Mouse (Mus musculus): ENCODE measurements around the gene Cip2a. TPM values are rescaled to one million over a fixed set of nuclear protein-coding genes. Genes with fewer than 3 reads are reported as not detected.

Gene Cip2a
- 0.14 and 0.19 TPM in 2 replicates for polyA plus RNA-seq (2012; rRNA removed)

DNA sequence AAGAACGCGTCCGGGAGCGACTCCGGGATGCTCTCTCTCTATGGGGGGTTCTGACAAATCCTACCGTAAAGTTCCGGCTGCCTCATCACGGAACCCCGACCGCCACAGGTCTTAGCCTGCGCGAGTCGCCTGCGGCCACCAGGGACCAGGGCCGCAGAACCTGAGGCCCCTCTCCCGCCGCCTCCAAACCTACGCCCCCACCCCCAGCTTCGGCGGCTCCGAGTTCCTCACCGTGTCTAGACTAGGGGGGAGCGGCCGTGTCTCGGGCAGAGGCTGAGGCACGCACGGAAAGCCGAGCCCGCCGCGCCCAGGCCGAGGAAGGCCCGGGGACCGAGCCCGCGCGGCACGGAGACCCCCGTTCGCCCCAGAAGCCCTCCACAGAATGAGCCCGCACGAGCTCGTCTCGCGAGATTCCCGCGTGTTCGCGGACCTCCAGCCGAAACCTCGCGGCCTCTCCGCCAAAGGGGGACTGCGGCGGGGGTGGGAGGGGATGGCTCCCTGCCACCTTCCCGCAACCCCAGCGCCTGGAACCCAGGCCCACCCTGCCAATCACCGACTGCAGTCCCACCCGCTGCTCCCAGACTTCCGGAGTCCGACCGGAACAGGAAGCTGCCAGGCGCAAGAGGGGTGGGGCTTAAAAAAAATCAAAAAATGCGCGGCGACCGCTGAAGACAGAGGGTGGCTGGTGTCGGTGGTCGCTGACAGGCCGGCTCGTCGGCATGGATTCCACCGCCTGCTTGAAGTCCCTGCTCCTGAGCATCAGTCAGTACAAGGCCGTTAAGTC lies at the start of gene Cip2a, which contains the start of gene Dzip3:
Gene Cip2a, plus strand, starts transcription at position 627 of the 784 bp plus-strand sequence.
Gene Dzip3, minus strand, starts transcription at position 607 of the 784 bp plus-strand sequence.

DNA sequence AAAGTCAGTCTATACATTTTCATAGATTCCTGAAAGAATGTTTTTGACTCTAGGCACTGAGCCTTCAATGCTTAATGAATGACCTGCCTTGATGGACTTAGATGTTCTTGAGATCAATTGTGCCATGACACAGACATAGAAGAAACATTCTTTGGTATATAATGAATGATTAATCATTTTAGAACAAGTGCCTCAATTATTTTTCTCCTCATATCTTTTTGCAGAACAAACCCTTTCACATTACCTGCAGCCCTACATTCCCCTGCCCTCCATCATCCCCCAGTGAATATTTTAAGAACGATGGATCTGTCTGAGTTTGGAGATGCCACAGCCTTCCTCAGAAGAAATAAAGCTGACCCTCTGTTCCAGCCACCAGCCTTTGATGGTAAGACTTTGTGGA lies 63.2 kb downstream of the Cip2a start, which contains the start of gene Myh15:
Gene Myh15, plus strand, starts transcription at position 301 of the 400 bp plus-strand sequence.

Other genes with a start within 250 kb of the Cip2a start
- gene Trat1, start 222.2 kb upstream of the Cip2a start, polyA plus RNA-seq (2012; rRNA removed), result not detected in 2 replicates
- not detected in 2 replicates for gene Retnlb, start 177.3 kb upstream of the Cip2a start, polyA plus RNA-seq (2012; rRNA removed)
- 18.8 and 53.1 TPM in 2 replicates for gene Retnla, start 151.6 kb upstream of the Cip2a start, polyA plus RNA-seq (2012; rRNA removed)
- 2.9 and 17.8 TPM in 2 replicates for gene Retnlg, start 121.6 kb upstream of the Cip2a start, polyA plus RNA-seq (2012; rRNA removed)
- 0.12 and 0.30 TPM in 2 replicates for gene Dzip3, start within 50 bp of the Cip2a start, polyA plus RNA-seq (2012; rRNA removed)
- not detected in 2 replicates for gene Myh15, start 63.3 kb downstream of the Cip2a start, polyA plus RNA-seq (2012; rRNA removed)